Mouse (Mus musculus) myocyte (in vitro differentiated cells): ENCODE measurements around the gene Kalrn.

ENCODE experiments used
- MAX ChIP-seq: IDR thresholded peaks from one replicate; pipeline ENCODE4 v1.6.1; 2011; ENCODE audit warnings: low read depth, mild to moderate bottlenecking, control low read depth
- MYOD1 ChIP-seq, 3 experiments: IDR thresholded peaks; one replicate each; pipeline ENCODE4 v1.6.1; 2011; ENCODE audit warnings: control low read depth in 2 of 3, low read depth in 2 of 3, mild to moderate bottlenecking in 2 of 3, moderate library complexity in 1 of 3; ENCODE audit not compliant: insufficient read length in 2 of 3, control insufficient read depth in 1 of 3
- POLR2A ChIP-seq: IDR thresholded peaks from one replicate; pipeline ENCODE4 v1.6.1; 2011; ENCODE audit warnings: low read depth, mild to moderate bottlenecking, control low read depth, moderate library complexity; ENCODE audit not compliant: insufficient read length
- POLR2AphosphoS2 ChIP-seq: IDR thresholded peaks from one replicate; pipeline ENCODE4 v1.6.1; 2011; ENCODE audit warnings: low read depth, control low read depth; ENCODE audit not compliant: insufficient read length
- SRF ChIP-seq: IDR thresholded peaks from one replicate; pipeline ENCODE4 v1.6.1; 2011; ENCODE audit warnings: low read depth; ENCODE audit not compliant: control insufficient read depth, insufficient read length
- TCF12 ChIP-seq: IDR thresholded peaks from one replicate; pipeline ENCODE4 v1.6.1; 2011; ENCODE audit warnings: mild to moderate bottlenecking, control low read depth; ENCODE audit not compliant: poor library complexity, insufficient read depth, severe bottlenecking
- USF1 ChIP-seq: IDR thresholded peaks from one replicate; pipeline ENCODE4 v1.6.1; 2011; ENCODE audit warnings: low read depth, mild to moderate bottlenecking, control low read depth, moderate library complexity

DNA sequence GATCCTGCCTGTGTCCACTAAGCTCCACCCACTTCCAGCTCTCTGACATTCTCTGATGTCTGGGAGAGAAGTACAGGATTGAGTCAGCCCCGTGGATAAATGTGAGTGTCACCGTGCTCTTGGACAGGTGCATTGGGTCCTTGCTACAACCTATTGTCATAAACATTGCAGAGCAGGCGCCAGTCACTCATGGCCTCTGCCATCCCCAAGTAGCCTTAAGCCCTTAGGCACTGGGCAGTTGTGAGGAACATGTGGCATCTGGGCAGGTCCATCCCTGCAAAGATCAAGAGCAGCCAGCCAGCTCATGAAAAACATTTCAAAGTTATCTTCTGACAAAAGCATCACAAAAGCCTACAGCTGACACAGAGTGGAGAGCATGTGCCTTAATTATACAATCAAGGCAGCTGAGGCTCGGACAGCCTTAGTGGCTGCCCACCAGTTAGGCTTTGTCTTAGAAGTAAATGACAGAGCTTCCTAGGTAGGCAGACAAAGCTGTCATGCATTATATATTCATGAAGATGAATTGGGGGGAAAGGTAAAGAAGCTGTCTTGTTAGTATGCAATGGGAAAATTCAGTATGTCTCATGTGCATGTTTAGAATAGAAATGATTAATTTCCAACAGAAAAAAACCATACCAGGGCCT, 319.2 kb downstream of the Kalrn start:
- TF ChIP-seq POLR2A = no peak
- no peak for TF ChIP-seq SRF
- no peak for TF ChIP-seq POLR2AphosphoS2
- TF ChIP-seq MAX = no peak
- TF ChIP-seq USF1 = no peak
- no peak for TF ChIP-seq TCF12
- no peak for TF ChIP-seq MYOD1 (IDR thresholded peaks at IDR 0.05; ENCODE audit: control insufficient read depth in 1 of 3, insufficient read length in 2 of 3, low read depth in 2 of 3)
